Mouse (Mus musculus) heart, postnatal 4 days (tissue): ENCODE results near the gene Ctdsp2. TPM values are rescaled to one million over a fixed set of nuclear protein-coding genes. Genes with fewer than 3 reads are reported as not detected.

Source experiments
- DNase-seq: peaks from one replicate; pipeline ENCODE4 v3.0.0; 2021
- total RNA-seq, 2 experiments: library from RNA; stranded (reverse); gene quantifications; 2 replicates each; pipeline ENCODE4 v1.2.3; 2021

The Ctdsp2 gene
- total RNA-seq: 100 to 1,000 TPM; 132 to 136 TPM

GRCm38 (mm10) chr10:126978277-126978994 is at the start of gene Ctdsp2:
Ctdsp2 (plus strand) TSS chr10:126978717.
- DNase-seq: peak; percentile 100

DNA sequence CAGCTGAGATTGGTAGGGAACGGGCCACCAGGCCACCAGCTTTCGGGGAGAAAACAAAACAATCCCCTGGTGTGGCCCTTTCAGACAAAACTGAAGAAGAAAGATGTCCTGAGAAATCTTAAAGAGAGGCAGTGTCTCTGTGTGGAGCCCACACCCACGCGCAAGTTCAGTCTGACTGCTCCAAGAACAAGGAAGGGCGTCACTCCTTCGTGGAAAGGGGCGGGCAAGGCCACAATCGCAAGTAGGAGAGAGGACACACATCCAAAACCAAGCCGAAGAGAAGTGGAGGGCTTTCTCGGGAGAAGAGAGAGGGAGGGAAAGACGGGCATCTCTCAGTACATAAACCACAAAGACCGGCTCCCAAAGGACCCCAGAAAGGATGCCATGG is 49.7 kb upstream of the Ctdsp2 start:
- no peak for DNase-seq

DNA sequence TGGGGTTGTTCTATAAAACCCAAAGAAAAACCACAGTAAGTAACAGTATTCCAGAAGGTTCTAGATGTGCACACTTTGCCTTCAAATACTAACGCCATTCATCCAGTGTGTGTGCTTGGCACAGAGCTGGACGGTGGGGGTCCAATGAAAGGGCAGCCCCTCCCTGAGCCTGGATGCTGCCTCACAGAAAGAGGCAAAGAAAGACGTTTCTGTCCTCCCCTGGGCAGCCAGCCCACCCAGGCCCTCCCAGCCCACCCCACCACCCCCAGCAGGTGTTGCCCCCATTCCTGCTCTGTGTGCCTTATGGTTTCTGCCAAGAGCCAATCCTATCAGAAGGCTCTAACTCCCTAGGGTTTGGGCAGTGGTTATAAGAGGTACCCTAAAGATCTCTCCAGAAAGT is 49.0 kb upstream of the Ctdsp2 start:
- DNase-seq: no peak

DNA sequence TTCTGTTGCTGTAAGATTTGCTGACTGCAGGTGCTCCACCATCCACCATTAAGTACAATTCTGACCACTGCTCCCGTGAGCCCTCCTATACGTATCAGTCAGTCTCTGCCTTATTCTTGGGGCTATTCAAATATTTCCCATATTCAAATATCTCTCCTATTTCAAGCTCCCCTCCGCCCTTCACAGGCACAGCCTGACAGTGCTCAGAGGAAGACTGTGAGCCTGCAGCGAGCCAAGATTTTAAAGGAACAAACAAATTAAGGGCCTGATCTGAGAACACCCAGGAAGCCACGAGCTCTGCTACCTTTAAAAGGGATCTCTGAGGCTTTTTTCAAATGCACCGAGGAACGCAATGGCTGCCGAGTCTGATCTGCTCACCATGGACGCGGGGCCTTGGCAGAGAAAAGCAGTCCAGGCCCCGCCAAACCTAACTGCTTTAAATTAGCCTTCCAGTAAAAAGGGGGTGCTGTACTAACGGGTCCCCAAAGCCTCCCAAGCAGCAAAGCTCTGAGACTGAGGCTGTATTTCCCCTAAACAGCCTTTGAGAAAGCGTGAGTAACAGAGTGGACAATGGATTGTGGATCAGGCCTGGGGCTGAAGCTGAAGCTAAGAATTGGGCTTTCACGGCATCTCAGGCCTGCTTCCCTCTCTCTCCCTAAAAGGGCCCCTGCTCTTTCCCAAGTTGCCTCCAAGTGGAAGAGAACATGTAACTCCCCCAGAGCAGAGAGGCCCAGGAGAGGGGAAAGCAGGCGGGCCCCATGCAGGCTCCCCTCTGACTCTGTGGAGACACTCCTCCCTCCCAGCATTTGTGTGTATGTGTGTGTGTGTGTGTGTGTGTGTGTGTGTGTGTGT is 48.0 kb upstream of the Ctdsp2 start:
- peak; percentile 75 for DNase-seq

DNA sequence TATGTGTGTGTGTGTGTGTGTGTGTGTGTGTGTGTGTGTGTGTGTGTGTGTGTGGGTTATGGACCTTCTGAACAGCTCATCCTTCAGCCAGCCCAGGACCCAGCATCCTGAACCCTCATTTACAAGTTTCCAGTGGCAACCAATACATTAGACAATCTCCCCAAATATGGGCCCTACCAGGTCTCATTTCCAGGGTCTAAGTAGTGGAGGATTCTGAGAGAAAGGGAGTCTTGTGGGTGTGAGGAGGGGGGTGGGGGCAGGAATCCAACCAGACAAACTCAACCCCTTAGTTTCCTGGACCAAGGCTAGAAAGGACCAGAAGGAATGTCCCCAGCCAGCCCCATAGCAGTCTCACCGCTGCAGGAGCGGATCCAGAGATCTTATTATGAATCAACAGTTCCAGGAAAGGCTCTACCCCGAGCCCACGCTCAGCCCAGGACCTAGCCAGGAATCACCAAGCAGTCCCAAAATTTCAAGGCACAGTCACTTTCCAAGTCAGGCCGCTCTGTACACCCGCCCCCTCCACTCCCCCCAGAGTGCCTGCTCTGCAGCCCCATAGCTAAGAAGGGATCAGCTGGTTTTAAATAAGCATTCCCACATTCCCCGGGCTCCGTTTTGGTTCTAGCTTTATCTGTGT is 47.3 kb upstream of the Ctdsp2 start:
- peak; percentile 47 for DNase-seq

GRCm38 (mm10) chr10:126931760-126932139 is 46.8 kb upstream of the Ctdsp2 start:
- no peak for DNase-seq

- no peak for DNase-seq
Measured at GRCm38 (mm10) chr10:126934561-126934960, 44.0 kb upstream of the Ctdsp2 start.

- no peak for DNase-seq
Measured at GRCm38 (mm10) chr10:126935121-126935520, 43.4 kb upstream of the Ctdsp2 start.

DNA sequence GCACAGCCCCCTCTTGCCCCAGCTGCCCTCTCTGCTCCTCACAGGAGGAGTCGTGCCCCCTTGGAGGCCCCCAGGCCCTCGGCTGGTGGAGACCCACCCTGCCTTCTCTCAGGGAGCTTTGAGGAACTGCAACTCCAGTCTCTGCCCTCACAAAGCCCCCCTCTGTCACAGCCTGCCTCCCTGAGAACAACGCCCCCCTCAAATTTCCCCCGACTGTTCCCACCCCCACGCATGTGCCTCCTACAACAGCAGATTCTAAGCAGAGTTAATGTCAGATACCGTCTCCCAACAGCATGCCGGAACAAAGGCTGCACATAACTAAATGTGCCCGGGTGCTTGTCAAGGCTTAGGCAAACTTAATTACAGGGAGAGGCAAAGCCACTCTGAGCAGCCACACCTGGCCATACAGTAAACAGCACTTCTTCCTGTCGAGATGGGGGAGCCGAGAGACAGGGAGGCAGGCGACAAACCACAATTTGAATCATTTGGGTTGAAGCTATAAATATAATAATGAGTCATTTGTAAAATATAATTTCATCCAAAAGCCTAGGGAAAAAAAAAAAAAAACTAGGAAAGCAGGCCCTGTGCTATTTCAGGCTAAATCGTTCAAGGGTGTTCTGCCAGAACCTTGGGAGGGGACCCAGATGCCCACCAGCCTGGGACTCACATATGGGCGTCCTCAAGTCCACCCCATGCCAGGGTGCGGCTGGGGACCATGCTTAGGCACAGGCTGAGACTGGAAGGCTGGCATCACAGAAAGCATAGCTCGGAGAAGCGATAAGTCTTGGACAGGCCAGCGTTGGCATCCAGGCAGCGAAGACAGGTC is 42.7 kb upstream of the Ctdsp2 start:
- no peak for DNase-seq

GRCm38 (mm10) chr10:126940949-126941348 is 37.6 kb upstream of the Ctdsp2 start:
- peak; percentile 48 for DNase-seq

DNA sequence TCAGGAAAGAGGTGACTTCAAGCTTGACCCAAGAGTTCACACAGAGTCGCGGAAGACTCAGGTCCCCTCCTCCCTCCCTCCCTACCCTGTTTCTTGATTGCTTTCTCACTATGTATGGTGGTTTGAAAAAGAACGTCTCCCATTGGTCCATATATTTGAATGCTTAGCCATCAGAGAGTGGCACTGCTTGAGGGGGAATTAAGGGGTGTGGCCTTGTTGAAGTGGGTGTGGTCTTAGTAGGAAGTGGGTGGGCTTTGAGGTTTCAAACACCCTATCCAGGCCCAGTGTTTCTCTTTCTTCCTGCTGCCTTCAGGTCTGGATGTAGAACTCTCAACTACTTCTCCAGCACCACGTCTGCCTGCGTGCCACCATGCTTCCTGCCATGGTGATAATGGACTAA is 33.0 kb upstream of the Ctdsp2 start:
- DNase-seq: no peak

GRCm38 (mm10) chr10:126949824-126950223 is 28.7 kb upstream of the Ctdsp2 start:
- DNase-seq: no peak

DNA sequence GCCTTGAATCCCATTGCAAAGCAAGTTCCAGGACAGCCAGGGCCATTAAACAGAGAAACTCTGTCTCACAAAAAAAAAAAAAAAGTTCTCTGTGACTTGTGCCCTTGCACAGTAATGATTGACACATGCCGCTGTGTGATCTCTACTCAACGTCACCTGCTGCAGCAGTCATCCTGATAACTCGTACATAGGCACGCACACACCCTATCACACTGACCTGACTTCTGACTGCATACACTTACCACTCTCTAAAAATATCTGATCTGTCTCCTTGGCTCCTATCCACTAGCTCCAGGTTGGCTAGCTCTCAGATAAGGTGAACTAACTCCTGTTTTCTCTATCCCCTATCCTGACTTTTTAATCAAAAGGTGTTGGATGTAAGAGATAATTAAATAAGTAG is 27.9 kb upstream of the Ctdsp2 start:
- DNase-seq: no peak

DNA sequence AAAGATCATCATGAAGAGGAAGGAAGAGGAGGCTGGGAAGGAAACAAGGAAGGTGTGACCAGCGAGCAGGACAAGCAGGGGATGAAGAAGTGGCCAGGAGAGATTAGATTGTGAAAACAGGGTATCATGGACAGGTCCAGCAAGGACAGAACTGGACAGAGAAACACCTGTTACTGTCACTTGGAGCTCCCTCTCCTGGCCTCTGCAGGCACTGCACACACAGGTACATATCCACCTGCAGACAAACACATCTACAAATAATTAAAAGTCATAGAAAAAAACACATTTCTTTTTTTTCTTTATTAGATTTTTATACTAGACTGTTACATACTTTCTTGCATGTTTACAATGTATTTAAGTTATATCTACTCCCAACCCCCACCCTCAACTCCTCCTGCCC is 26.1 kb upstream of the Ctdsp2 start:
- DNase-seq: no peak

DNA sequence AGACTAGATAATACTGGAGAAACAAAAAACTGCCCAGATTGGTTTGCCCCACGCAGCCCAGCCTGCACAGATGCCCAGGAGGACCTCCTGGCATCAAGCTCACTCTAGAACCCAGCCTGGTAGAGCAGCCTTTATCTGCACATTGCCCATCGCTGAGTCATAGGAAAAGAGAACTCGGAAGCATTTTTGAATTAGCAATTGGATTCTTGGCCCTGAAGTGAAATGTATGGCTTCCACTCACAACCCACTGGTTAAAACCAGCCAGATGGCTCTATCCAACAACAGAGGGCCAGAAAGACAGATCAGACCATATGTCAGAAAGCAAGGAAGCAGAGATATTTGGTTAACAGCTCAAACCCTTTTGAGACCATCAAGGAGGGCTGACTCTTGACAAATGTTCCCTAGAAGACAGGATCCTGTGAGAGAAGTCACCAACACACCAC is 25.5 kb upstream of the Ctdsp2 start:
- no peak for DNase-seq

DNA sequence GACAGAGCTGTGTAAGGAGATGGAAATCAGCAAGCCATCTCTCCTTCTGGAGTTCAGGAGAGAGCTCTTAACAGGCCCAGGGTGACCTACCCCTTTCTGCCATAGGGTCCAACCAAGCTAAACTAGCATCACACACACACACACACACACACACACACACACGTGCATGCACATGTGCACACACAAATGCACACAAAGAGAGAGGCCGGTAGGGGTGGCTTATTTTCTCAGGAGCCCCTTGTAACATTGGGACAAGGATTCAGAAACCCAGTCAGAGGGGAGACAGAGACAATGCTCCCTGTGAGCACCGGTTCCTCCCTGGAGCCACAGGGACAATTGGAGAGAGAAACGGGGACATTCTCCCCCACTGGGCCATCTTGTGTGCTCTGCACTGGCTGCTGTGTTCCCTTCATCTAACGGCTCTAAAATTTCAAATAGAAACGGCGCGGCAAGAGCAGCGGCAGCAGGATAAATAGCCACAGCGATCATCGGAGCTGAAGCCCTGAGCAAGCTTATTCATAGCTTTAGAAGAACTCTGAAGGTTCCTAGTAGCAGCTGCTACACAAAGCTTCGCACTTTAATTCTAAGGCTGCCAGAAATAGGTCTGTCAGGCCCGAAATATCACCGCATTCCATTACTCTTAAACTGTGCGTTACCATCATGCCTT is 21.7 kb upstream of the Ctdsp2 start:
- DNase-seq: no peak

DNA sequence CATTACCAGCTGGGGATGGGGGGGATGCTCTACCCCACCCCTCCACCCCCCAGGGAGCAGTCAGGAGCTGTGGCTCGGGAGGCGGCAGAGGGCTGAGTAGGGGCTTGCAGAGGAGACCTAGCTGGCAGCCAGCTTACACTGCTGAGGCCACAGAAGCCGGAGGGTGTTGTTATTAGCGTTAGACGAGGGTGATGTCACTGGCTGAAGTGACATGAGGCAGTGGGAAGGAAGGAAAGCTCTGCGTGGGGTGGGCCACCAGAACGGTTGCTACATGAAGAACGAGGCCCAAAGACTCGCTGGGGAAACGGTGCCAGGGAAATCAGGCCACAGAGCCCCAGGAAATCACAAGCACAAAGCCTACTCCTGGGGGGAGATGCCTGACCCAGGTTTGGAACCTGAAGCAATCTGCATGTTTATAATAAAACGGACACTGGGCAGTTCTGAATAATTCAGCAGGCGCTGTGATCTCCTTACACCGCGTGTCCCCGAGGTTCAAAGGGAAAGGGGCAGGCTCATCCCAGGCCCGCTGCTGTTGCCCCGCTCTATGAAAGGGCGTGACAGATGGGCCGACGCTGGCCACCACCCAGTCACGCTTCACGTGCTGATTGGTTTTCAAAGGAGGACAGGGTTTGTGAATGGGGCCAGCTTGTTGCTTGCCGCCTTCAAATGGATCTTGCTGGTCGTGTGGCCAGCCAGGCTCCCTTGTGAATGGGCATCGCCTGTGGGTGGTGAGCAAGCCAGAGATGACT is 21.0 kb upstream of the Ctdsp2 start:
- peak; percentile 66 for DNase-seq

DNA sequence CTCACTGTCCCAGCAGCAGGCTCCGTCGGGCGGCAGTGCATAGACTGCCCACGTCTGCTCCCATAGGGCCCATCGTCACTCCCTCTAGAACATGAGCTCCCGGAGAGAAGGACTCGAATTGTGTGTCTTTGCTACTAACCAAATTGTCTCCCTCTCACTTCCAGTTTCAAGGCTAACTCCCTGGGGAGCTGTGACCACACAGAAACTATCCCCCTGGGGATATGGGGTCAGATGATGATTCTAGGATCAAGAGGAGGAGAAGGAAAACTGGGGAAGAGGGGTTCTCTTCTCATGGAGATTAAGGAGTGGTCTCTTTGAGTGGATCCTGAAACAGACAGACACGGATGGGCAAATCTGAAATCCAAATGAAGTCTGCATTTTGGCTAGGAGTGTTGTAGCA is 18.0 kb upstream of the Ctdsp2 start:
- no peak for DNase-seq

GRCm38 (mm10) chr10:126961757-126962156 is 16.8 kb upstream of the Ctdsp2 start:
- DNase-seq: peak; percentile 53

DNA sequence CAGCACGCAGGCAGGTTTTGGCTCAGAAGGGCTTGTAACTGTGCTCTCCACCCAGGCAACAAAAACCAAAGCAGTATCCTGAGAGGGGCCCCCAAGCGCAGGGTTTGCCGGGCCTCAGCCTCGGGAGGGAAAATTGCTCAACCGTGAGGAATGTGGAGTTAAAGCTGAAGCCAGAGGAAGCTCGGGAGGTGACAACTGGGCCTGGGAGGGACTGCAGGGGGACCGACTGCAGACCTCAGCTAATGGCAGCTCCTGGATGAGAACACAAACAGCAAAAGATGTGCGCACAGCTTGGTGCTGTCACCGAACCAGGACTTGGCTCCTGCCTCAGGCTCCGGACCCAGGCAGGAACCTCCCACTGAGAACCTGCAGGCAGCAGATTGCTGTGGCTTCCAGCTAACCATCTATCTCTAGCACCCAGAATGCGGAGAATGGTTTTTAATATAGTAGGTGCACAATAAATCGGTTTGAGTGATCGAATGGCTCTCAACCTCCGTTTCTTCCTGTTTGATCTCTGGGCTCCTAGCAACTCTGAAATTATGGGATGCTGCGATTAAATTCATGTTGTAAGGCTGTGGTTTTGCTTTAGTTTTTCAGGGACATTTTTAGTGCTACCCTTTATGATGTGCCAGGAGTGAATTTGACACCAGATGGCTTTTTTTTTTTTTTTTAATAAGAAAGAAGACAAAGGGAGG is 16.1 kb upstream of the Ctdsp2 start:
- DNase-seq: peak; percentile 72

DNA sequence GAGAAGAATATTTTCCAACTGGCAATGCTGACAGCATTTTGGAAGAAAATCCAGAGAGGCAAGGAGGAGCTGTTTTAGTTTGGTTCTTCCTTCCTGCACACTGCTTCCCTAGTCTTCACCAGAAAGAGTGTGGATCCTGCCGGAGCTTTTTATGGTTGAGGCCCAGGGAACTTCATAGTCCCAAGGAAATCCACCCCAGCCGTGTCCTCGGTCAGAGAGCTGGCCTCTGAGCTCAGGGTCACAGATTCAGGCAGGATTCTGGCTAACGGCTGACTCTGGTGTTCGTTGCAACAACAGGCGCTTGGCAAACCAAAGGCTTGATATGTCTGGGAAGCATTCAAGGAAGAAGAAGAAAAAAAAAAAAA is 15.6 kb upstream of the Ctdsp2 start:
- peak; percentile 20 for DNase-seq
